Mouse (Mus musculus): ENCODE measurements around the gene Cyp2b19. TPM values are rescaled to one million over a fixed set of nuclear protein-coding genes. Genes with fewer than 3 reads are reported as not detected.

Cyp2b19 gene
- polyA plus RNA-seq (2015; fragmentation: Nextera tagmentation; extraction: Ambion mirVana), result not detected in 2 replicates

DNA sequence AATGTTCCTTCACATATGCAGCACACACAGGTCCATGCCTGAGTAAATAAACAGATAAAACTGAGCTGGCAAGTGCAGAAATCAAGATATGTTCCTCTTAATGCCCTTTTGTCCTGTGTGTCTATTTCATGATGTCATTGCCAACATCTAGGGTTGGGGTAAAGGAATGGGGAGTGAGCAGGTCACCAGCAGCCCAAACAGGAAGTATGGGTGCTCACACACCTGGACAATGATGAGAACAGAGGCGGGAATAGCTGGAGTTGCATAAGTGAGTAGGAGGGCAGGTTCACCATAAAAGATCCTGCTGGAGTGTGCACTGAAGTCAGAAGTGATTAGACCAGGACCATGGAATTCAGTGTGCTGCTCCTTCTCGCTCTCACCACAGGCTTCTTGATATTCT is at the start of gene Cyp2b19:
Gene Cyp2b19, plus strand, starts transcription at position 301 of the 400 bp plus-strand sequence.
- ATAC-seq, result no peak
- no peak within 1 kb of the TSS for H3K9ac ChIP-seq (replicated peaks)
- H3K4me1 ChIP-seq (ENCODE audit: insufficient read depth), result no peaks in the 10 kb centered on the region
- no peak for DNase-seq
- H3K4me3 ChIP-seq (ENCODE audit: low read depth, low read length), result no peak within 1 kb of the TSS
- H3K36me3 ChIP-seq (replicated peaks; ENCODE audit: insufficient read depth, low read length), result no peaks in the 10 kb centered on the region
- WGBS (ENCODE audit: insufficient replicate concordance), result 77% methylated on average over 2 of the region's 2 CpGs
- no peaks in the 10 kb centered on the region for H3K9me3 ChIP-seq (ENCODE audit: low read length)
- TF ChIP-seq CTCF (IDR thresholded peaks at IDR 0.05; ENCODE audit: low read depth) (no peak), EP300 (IDR thresholded peaks at IDR 0.05; ENCODE audit: low read depth) (no peak)
- H3K27ac ChIP-seq (ENCODE audit: low read depth), result no peak within 1 kb of the TSS
- H3K4me2 ChIP-seq (ENCODE audit: low read depth, low read length), result no peak within 1 kb of the TSS
- H3K27me3 ChIP-seq (ENCODE audit: insufficient read depth, low read length), result no peaks in the 10 kb centered on the region

DNA sequence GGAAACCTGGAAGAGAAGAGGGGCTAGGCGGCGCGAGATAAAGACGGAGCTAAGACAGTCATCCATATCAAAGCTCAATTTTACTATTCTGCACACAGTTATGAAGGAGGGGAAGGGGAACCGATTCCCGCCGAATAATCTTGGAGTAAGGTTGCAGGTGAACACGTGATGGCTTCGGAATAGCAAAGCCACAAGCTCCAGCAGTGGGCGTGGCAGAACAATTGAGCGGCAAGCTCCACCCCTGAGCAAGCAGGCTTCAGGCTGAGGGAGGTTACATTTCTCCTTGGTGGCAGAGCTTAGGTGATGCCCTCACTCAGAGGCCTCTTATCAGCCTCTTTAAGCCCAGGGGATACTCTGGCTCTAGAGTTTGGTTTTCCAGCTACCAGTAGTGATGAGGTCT is 45.9 kb upstream of the Cyp2b19 start:
- no peak overlapping the region for H3K9ac ChIP-seq (replicated peaks)
- H3K4me2 ChIP-seq (ENCODE audit: low read depth, low read length), result no peak overlapping the region
- ATAC-seq (no peak), DNase-seq (no peak)
- no peaks in the 10 kb centered on the region for H3K27me3 ChIP-seq (ENCODE audit: insufficient read depth, low read length)
- H3K4me3 ChIP-seq (ENCODE audit: low read depth, low read length), result no peak overlapping the region
- H3K36me3 ChIP-seq (replicated peaks; ENCODE audit: insufficient read depth, low read length), result no peaks in the 10 kb centered on the region
- no peak overlapping the region for H3K27ac ChIP-seq (ENCODE audit: low read depth)
- TF ChIP-seq EP300 (IDR thresholded peaks at IDR 0.05; ENCODE audit: low read depth) (no peak), CTCF (IDR thresholded peaks at IDR 0.05; ENCODE audit: low read depth) (no peak)
- WGBS (ENCODE audit: insufficient replicate concordance), result 81% methylated on average over 11 of the region's 11 CpGs
- no peaks in the 10 kb centered on the region for H3K4me1 ChIP-seq (ENCODE audit: insufficient read depth)
- H3K9me3 ChIP-seq (ENCODE audit: low read length), result no peaks in the 10 kb centered on the region

DNA sequence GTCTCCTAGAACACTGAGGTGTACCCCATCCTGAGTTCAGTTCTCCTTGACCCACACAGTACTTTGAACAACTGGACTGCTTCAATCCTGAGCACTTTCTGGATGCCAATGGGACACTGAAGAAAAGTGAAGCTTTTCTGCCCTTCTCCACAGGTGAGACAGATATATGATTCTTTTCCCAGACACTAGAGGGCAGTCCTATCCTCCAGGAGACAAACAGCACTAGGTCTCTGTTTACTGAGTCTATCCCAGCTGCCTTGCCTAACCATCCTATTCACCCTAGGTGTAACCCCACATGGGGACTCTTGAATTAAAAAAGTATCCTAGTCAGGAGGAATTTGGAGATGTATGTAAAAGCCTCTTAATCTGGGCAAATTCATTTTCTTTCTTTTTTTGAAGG is 18.0 kb upstream of the Cyp2b19 start:
- no peak for ATAC-seq

DNA sequence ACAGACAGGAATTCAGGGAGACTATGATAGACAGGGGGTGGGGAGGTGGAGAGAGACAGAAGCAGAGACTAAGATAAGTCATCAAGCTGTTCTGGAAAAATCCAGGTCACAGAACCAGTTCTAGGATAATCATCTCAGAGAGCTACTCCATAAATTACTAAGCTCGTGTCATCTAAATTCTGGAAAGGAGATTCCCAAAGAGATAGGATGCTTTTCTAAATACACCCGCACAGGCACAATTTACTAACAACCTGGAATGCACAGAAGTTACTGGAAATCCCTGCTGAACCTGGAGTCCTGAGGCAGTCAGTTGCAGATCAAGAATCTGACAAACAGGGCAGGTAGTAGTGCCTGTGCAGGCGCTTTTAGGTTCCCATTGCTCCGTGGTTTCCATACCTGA is 13.0 kb upstream of the Cyp2b19 start:
- Histone ChIP-seq H3K4me3 (ENCODE audit: low read depth, low read length) (no peak overlapping the region), H3K27me3 (ENCODE audit: insufficient read depth, low read length) (no peaks in the 10 kb centered on the region), H3K9me3 (ENCODE audit: low read length) (no peaks in the 10 kb centered on the region), H3K4me2 (ENCODE audit: low read depth, low read length) (no peak overlapping the region), H3K9ac (replicated peaks) (no peak overlapping the region), H3K27ac (ENCODE audit: low read depth) (no peak overlapping the region), H3K36me3 (replicated peaks; ENCODE audit: insufficient read depth, low read length) (no peaks in the 10 kb centered on the region), H3K4me1 (ENCODE audit: insufficient read depth) (no peaks in the 10 kb centered on the region)
- TF ChIP-seq CTCF (IDR thresholded peaks at IDR 0.05; ENCODE audit: low read depth) (no peak), EP300 (IDR thresholded peaks at IDR 0.05; ENCODE audit: low read depth) (no peak)
- ATAC-seq (no peak), DNase-seq (no peak)
- 68% methylated on average over 4 of the region's 4 CpGs for WGBS (ENCODE audit: insufficient replicate concordance)

More for the DNA sequence above, 18.0 kb upstream of the Cyp2b19 start:
- no peaks in the 10 kb centered on the region for H3K27me3 ChIP-seq (ENCODE audit: insufficient read depth, low read length)
- H3K9ac ChIP-seq (replicated peaks), result no peak overlapping the region
- no peak overlapping the region for H3K27ac ChIP-seq (ENCODE audit: low read depth)
- H3K4me1 ChIP-seq (ENCODE audit: insufficient read depth), result no peaks in the 10 kb centered on the region
- no peaks in the 10 kb centered on the region for H3K36me3 ChIP-seq (replicated peaks; ENCODE audit: insufficient read depth, low read length)
- no peak for DNase-seq
- no peaks in the 10 kb centered on the region for H3K9me3 ChIP-seq (ENCODE audit: low read length)
- TF ChIP-seq CTCF (IDR thresholded peaks at IDR 0.05; ENCODE audit: low read depth) (peak; percentile 30), EP300 (IDR thresholded peaks at IDR 0.05; ENCODE audit: low read depth) (no peak)
- no peak overlapping the region for H3K4me3 ChIP-seq (ENCODE audit: low read depth, low read length)
- H3K4me2 ChIP-seq (ENCODE audit: low read depth, low read length), result no peak overlapping the region

DNA sequence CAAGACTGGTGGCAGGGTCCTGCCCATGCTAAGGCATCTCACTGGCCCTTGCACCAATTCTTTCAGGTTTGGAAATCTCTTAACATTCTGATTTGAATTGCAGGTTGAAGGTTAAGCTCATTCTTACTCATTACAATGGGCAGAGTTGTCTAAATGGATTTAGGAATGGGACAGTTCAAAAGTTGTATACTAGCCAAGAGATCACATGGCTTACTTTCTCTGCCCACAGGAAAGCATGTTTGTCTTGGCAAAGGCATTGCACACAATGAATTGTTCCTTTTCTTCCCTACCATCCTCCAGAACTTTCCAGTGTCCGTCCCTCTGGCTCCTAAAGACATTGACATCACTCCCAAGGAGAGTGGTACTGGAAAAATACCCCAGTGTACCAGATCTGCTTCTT is 11.5 kb upstream of the Cyp2b19 start:
- Histone ChIP-seq H3K4me1 (ENCODE audit: insufficient read depth) (no peaks in the 10 kb centered on the region), H3K27me3 (ENCODE audit: insufficient read depth, low read length) (no peaks in the 10 kb centered on the region), H3K9ac (replicated peaks) (no peak overlapping the region), H3K4me2 (ENCODE audit: low read depth, low read length) (no peak overlapping the region), H3K36me3 (replicated peaks; ENCODE audit: insufficient read depth, low read length) (no peaks in the 10 kb centered on the region), H3K4me3 (ENCODE audit: low read depth, low read length) (no peak overlapping the region), H3K27ac (ENCODE audit: low read depth) (no peak overlapping the region), H3K9me3 (ENCODE audit: low read length) (no peaks in the 10 kb centered on the region)
- ATAC-seq (no peak), DNase-seq (no peak)
- 38% methylated on average over 1 of the region's 1 CpGs for WGBS (ENCODE audit: insufficient replicate concordance)
- TF ChIP-seq CTCF (IDR thresholded peaks at IDR 0.05; ENCODE audit: low read depth), result no peak
- no peak for TF ChIP-seq EP300 (IDR thresholded peaks at IDR 0.05; ENCODE audit: low read depth)

DNA sequence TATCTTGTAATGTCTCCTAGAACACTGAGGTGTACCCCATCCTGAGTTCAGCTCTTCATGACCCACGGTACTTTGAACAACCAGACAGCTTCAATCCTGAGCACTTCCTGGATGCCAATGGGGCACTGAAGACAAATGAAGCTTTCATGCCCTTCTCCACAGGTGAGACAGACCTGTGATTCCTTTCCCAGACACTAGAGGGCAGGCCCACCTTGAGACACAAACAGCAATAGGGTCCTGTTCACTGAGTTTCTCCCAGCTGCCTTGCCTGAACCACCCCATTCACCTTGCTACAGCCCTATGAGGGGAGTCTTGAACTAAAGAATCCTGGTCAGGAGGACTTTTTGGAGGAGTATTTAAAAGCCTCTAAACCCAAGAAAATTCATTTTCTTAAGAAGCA is 10.1 kb downstream of the Cyp2b19 start:
- H3K9me3 ChIP-seq (ENCODE audit: low read length), result no peaks in the 10 kb centered on the region
- no peak overlapping the region for H3K9ac ChIP-seq (replicated peaks)
- H3K4me2 ChIP-seq (ENCODE audit: low read depth, low read length), result no peak overlapping the region
- no peak for DNase-seq
- no peak overlapping the region for H3K4me3 ChIP-seq (ENCODE audit: low read depth, low read length)
- ATAC-seq, result no peak
- no peaks in the 10 kb centered on the region for H3K27me3 ChIP-seq (ENCODE audit: insufficient read depth, low read length)
- H3K27ac ChIP-seq (ENCODE audit: low read depth), result no peak overlapping the region
- 54% methylated on average over 1 of the region's 1 CpGs for WGBS (ENCODE audit: insufficient replicate concordance)
- peak; percentile 51 for TF ChIP-seq CTCF (IDR thresholded peaks at IDR 0.05; ENCODE audit: low read depth)
- TF ChIP-seq EP300 (IDR thresholded peaks at IDR 0.05; ENCODE audit: low read depth), result no peak
- no peaks in the 10 kb centered on the region for H3K36me3 ChIP-seq (replicated peaks; ENCODE audit: insufficient read depth, low read length)
- no peaks in the 10 kb centered on the region for H3K4me1 ChIP-seq (ENCODE audit: insufficient read depth)

DNA sequence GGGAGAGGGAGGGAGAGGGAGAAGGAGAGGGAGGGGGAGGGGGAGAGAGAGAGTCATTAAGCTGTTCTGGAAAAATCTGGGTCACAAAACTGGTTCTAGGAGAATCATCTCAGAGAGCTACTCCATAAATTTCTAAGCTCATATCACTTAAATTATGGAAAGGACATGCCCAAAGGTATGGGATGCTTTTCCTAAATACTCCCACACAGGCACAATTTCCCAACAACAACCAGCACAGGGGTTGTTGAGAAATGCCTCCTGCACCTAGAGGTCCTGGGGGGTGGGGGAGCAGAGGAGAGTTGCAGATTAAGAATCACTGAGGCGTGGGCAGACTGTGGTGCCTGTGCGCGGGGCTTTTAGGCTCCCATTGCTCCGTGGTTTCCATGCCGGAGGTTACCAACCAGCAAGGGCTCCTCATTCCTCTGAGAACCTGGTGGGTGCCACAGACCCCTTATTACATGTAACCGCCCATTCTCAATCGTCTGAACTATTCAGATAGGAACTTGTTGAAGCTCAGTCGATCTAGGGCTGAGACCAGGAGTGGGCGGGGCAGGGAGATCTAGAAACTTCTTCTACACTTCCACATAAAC is 13.0 kb downstream of the Cyp2b19 start:
- no peak for ATAC-seq
- no peaks in the 10 kb centered on the region for H3K36me3 ChIP-seq (replicated peaks; ENCODE audit: insufficient read depth, low read length)

More for the DNA sequence above, 13.0 kb downstream of the Cyp2b19 start:
- TF ChIP-seq CTCF (IDR thresholded peaks at IDR 0.05; ENCODE audit: low read depth), result no peak
- TF ChIP-seq EP300 (IDR thresholded peaks at IDR 0.05; ENCODE audit: low read depth), result no peak
- Histone ChIP-seq H3K9me3 (ENCODE audit: low read length) (no peaks in the 10 kb centered on the region), H3K27ac (ENCODE audit: low read depth) (no peak overlapping the region), H3K4me3 (ENCODE audit: low read depth, low read length) (no peak overlapping the region), H3K9ac (replicated peaks) (no peak overlapping the region), H3K27me3 (ENCODE audit: insufficient read depth, low read length) (no peaks in the 10 kb centered on the region), H3K4me2 (ENCODE audit: low read depth, low read length) (no peak overlapping the region), H3K4me1 (ENCODE audit: insufficient read depth) (no peaks in the 10 kb centered on the region)
- 71% methylated on average over 9 of the region's 9 CpGs for WGBS (ENCODE audit: insufficient replicate concordance)
- DNase-seq, result no peak

All from liver, postnatal 0 days (tissue).